Mouse (Mus musculus): ENCODE data around the gene Trim7.
"Not testable (repeated sequence)": the region's sequence is repeated elsewhere in the genome, so short reads cannot be mapped to it uniquely, and the experiment has no call there.

Gene Trim7

GRCm38 (mm10) chr11:48846881-48847280 lies 20.9 kb downstream of the Trim7 start:
- DNase-seq (ENCODE audit: low read depth, low spot score), result no peak

- peak; percentile 35 for DNase-seq (ENCODE audit: low read depth, low spot score)
These were observed 24.3 kb downstream of the Trim7 start for GRCm38 (mm10) chr11:48850240-48850639.

- peak; percentile 94 for DNase-seq (ENCODE audit: low read depth, low spot score)
These were observed 25.5 kb downstream of the Trim7 start for GRCm38 (mm10) chr11:48851270-48851995.

GRCm38 (mm10) chr11:48852190-48852589 lies 26.2 kb downstream of the Trim7 start:
- no peak for DNase-seq (ENCODE audit: low read depth, low spot score)

- DNase-seq (ENCODE audit: low read depth, low spot score), result peak; percentile 44
These were observed 26.9 kb downstream of the Trim7 start for GRCm38 (mm10) chr11:48852624-48853473.

- DNase-seq (ENCODE audit: low read depth, low spot score), result peak; percentile 84
These were observed 27.7 kb downstream of the Trim7 start for GRCm38 (mm10) chr11:48853474-48854180.

GRCm38 (mm10) chr11:48859014-48859413 lies 33.1 kb downstream of the Trim7 start:
- DNase-seq (ENCODE audit: low read depth, low spot score), result peak; percentile 81

- DNase-seq (ENCODE audit: low read depth, low spot score), result peak; percentile 67
These were observed 36.9 kb downstream of the Trim7 start for GRCm38 (mm10) chr11:48862784-48863319.

GRCm38 (mm10) chr11:48863808-48864207 lies 37.9 kb downstream of the Trim7 start:
- DNase-seq (ENCODE audit: low read depth, low spot score), result no peak

GRCm38 (mm10) chr11:48866481-48866880 lies 40.5 kb downstream of the Trim7 start:
- no peak for DNase-seq (ENCODE audit: low read depth, low spot score)

GRCm38 (mm10) chr11:48869380-48870110 lies 43.6 kb downstream of the Trim7 start:
- no peak for DNase-seq (ENCODE audit: low read depth, low spot score)

- no peak for DNase-seq (ENCODE audit: low read depth, low spot score)
These were observed 44.8 kb downstream of the Trim7 start for GRCm38 (mm10) chr11:48870781-48871180.

- DNase-seq (ENCODE audit: low read depth, low spot score), result peak; percentile 81
These were observed 45.3 kb downstream of the Trim7 start, which contains the start of gene Irgm1 for GRCm38 (mm10) chr11:48871201-48871772. TSS of gene Irgm1 (minus strand) at chr11:48871683.

- no peak for DNase-seq (ENCODE audit: low read depth, low spot score)
These were observed 46.0 kb downstream of the Trim7 start for GRCm38 (mm10) chr11:48871817-48872541.

- no peak for DNase-seq (ENCODE audit: low read depth, low spot score)
These were observed 46.9 kb downstream of the Trim7 start for GRCm38 (mm10) chr11:48872695-48873300.

GRCm38 (mm10) chr11:48873591-48874290 lies 47.8 kb downstream of the Trim7 start:
- DNase-seq (ENCODE audit: low read depth, low spot score), result no peak

GRCm38 (mm10) chr11:48874465-48874864 lies 48.5 kb downstream of the Trim7 start:
- peak; percentile 56 for DNase-seq (ENCODE audit: low read depth, low spot score)

- not testable (repeated sequence) for DNase-seq (ENCODE audit: low read depth, low spot score)
These were observed 49.5 kb downstream of the Trim7 start for GRCm38 (mm10) chr11:48875343-48875837.

- DNase-seq (ENCODE audit: low read depth, low spot score), result no peak
These were observed 50.7 kb downstream of the Trim7 start for GRCm38 (mm10) chr11:48876680-48877079.
